Mouse (Mus musculus) midbrain, embryonic 13.5 days (tissue): ENCODE results near the gene Gfod1. TPM values are rescaled to one million over a fixed set of nuclear protein-coding genes. Genes with fewer than 3 reads are reported as not detected.

Source experiments
- ATAC-seq: fragments of 200-750 bp; cut with Nextera tagmentation; 2 replicates; pipeline ENCODE4 v1.8.0; 2017; ENCODE audit warnings: mild to moderate bottlenecking, moderate TSS enrichment, moderate library complexity
- H3K27ac ChIP-seq: fragments of 300-500 bp; sonication (generic); 2 replicates; pipeline ENCODE4 v1.5.1; 2015; ENCODE audit warnings: inconsistent platforms, mild to moderate bottlenecking, moderate library complexity
- H3K27me3 ChIP-seq: fragments of 300-500 bp; sonication (generic); 2 replicates; pipeline ENCODE4 v1.6.1; 2015; ENCODE audit warnings: mild to moderate bottlenecking, inconsistent platforms
- H3K36me3 ChIP-seq: fragments of 300-500 bp; sonication (generic); 2 replicates; pipeline ENCODE4 v1.6.1; 2015; ENCODE audit warnings: mild to moderate bottlenecking, inconsistent platforms
- H3K4me1 ChIP-seq: fragments of 300-500 bp; sonication (generic); replicated peaks from 2 replicates; pipeline ENCODE4 v1.6.1; 2015; ENCODE audit warnings: inconsistent platforms
- H3K4me2 ChIP-seq: fragments of 300-500 bp; sonication (generic); replicated peaks from 2 replicates; pipeline ENCODE4 v1.6.1; 2015; ENCODE audit warnings: moderate library complexity, mild to moderate bottlenecking, inconsistent platforms
- H3K4me3 ChIP-seq: fragments of 300-500 bp; sonication (generic); replicated peaks from 2 replicates; pipeline ENCODE4 v1.5.1; 2015; ENCODE audit warnings: mild to moderate bottlenecking, inconsistent platforms
- H3K9ac ChIP-seq: fragments of 300-500 bp; sonication (generic); replicated peaks from 2 replicates; pipeline ENCODE4 v1.6.1; 2015; ENCODE audit warnings: mild to moderate bottlenecking, inconsistent platforms
- H3K9me3 ChIP-seq: fragments of 300-500 bp; sonication (generic); 2 replicates; pipeline ENCODE4 v1.6.1; 2016; ENCODE audit warnings: mild to moderate bottlenecking, inconsistent platforms
- WGBS: fragments of 180-500 bp; shearing (Covaris S2); methylation state at CpG from one replicate; pipeline ENCODE4 v1.1.7; 2015; 5-methylcytosine and 5-hydroxymethylcytosine counted together
- polyA plus RNA-seq: library from polyadenylated mRNA; unstranded; fragments of >200 nt; fragmentation: Nextera tagmentation; extraction: Ambion mirVana; gene quantifications from 2 replicates; pipeline ENCODE4 v1.2.1, GENCODE M21; 2015

Gene Gfod1
- polyA plus RNA-seq, 1 experiment from 2014 or later: 1.7 TPM

DNA sequence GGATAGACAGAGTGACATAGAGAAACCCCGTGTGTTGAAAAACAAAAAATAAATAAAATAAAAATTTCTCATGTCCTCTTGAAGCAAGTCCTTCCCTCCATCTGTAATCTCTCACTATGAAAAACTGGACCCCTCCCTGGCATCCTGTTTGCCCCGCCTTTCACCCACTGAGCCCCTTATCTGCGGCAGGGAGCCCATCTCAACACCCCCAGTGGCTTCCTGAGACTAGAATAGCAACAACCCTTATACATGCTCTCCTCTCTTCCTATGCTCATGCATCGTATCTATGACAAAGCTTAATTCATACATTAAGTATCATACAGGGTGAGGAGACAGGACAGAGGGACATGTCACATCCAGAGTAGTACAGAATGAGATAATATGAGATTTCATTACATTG lies 68.0 kb downstream of the Gfod1 start:
- 77% methylated on average over 4 of the region's 4 CpGs for WGBS
- Histone ChIP-seq H3K9me3 (no peaks in the 10 kb centered on the region), H3K27me3 (no peaks in the 10 kb centered on the region), H3K4me1 (peaks cover 44% of the 10 kb centered on the region), H3K4me3 (no peak overlapping the region), H3K9ac (no peak overlapping the region), H3K4me2 (no peak overlapping the region), H3K27ac (0 out of 2 replicates have a peak overlapping the region, but pooled peaks have one; percentile 74), H3K36me3 (no peaks in the 10 kb centered on the region)
- no peak for ATAC-seq

GRCm38 (mm10) chr13:43235586-43235910 lies 68.4 kb downstream of the Gfod1 start:
- Histone ChIP-seq H3K27ac (peak overlapping the region; percentile 74), H3K4me3 (no peak overlapping the region), H3K4me2 (no peak overlapping the region), H3K9me3 (no peaks in the 10 kb centered on the region), H3K36me3 (no peaks in the 10 kb centered on the region), H3K4me1 (peaks cover 41% of the 10 kb centered on the region), H3K9ac (no peak overlapping the region), H3K27me3 (no peaks in the 10 kb centered on the region)
- peak; percentile 55; the same call in 1 of the 2 replicates for ATAC-seq
- WGBS: 74% methylated on average over 3 of the region's 3 CpGs

- ATAC-seq: peak; percentile 65
- H3K4me3 ChIP-seq: no peak overlapping the region
- WGBS: 63% methylated on average over 9 of the region's 9 CpGs
- no peaks in the 10 kb centered on the region for H3K36me3 ChIP-seq
- H3K27me3 ChIP-seq: no peaks in the 10 kb centered on the region
- H3K9ac ChIP-seq: no peak overlapping the region
- peak overlapping the region; percentile 74 for H3K27ac ChIP-seq
- peaks cover 43% of the 10 kb centered on the region for H3K4me1 ChIP-seq
- H3K4me2 ChIP-seq: no peak overlapping the region
- no peaks in the 10 kb centered on the region for H3K9me3 ChIP-seq
Measured at GRCm38 (mm10) chr13:43234869-43235585, 68.9 kb downstream of the Gfod1 start.

GRCm38 (mm10) chr13:43233331-43233730 lies 70.6 kb downstream of the Gfod1 start:
- 65% methylated on average over 4 of the region's 4 CpGs for WGBS
- no peak overlapping the region for H3K27ac ChIP-seq
- no peaks in the 10 kb centered on the region for H3K36me3 ChIP-seq
- no peaks in the 10 kb centered on the region for H3K9me3 ChIP-seq
- no peak overlapping the region for H3K4me2 ChIP-seq
- ATAC-seq: no peak
- peaks cover 43% of the 10 kb centered on the region for H3K4me1 ChIP-seq
- H3K9ac ChIP-seq: no peak overlapping the region
- no peaks in the 10 kb centered on the region for H3K27me3 ChIP-seq
- no peak overlapping the region for H3K4me3 ChIP-seq

GRCm38 (mm10) chr13:43231965-43232860 lies 71.8 kb downstream of the Gfod1 start:
- H3K9me3 ChIP-seq: no peaks in the 10 kb centered on the region
- 55% methylated on average over 13 of the region's 13 CpGs for WGBS
- no peak overlapping the region for H3K4me3 ChIP-seq
- no peak for ATAC-seq
- H3K4me2 ChIP-seq: no peak overlapping the region
- H3K4me1 ChIP-seq: peaks cover 42% of the 10 kb centered on the region
- H3K9ac ChIP-seq: no peak overlapping the region
- H3K36me3 ChIP-seq: no peaks in the 10 kb centered on the region
- H3K27me3 ChIP-seq: no peaks in the 10 kb centered on the region
- H3K27ac ChIP-seq: no peak overlapping the region

DNA sequence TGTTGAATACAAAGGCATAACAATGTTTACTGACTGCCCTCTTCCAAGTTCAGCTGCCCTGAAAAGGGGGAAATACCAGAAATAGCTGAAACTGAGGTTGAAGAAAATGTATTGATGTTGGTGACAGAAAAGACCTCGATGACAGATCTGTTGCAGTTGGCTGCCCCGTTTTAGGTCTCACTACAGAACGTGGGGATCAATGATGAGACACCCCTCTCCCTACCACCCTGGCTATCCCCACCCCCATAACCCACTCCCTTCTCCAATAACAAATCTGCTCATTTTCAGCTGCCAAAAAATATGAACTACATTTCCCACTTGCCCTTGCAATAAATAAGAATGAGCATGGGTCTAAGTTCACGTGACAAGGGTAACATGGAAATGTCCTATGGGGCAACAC lies 73.1 kb downstream of the Gfod1 start:
- Histone ChIP-seq H3K9me3 (no peaks in the 10 kb centered on the region), H3K9ac (no peak overlapping the region), H3K27me3 (no peaks in the 10 kb centered on the region), H3K4me3 (no peak overlapping the region), H3K4me1 (peaks cover 36% of the 10 kb centered on the region), H3K27ac (no peak overlapping the region), H3K36me3 (no peaks in the 10 kb centered on the region), H3K4me2 (no peak overlapping the region)
- ATAC-seq: no peak
- 87% methylated on average over 4 of the region's 4 CpGs for WGBS

DNA sequence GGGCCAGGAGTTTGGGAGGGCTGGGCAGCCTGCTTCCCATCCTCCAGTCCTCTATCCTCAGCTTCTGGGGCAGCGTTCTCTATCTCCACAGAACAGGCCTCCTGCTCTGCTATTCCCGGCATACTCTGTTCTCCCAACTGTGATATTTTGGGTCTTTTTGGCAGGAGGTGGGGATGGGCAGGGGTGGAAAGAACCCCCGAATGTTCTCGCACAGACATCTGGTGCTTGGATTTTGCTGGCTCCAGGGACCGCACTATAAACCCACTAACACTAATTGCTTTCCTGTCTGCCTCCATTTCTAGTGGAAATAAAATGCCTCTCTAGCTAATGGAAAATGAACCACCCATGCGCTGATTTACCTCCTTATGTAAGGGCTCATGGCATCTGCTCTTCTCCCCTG lies 73.7 kb downstream of the Gfod1 start:
- WGBS: 78% methylated on average over 6 of the region's 6 CpGs

GRCm38 (mm10) chr13:43229767-43230166 lies 74.2 kb downstream of the Gfod1 start:
- Histone ChIP-seq H3K27me3 (no peaks in the 10 kb centered on the region), H3K27ac (0 out of 2 replicates have a peak overlapping the region, but pooled peaks have one; percentile 47), H3K4me3 (no peak overlapping the region), H3K4me2 (no peak overlapping the region), H3K4me1 (peaks cover 26% of the 10 kb centered on the region), H3K9ac (no peak overlapping the region), H3K9me3 (no peaks in the 10 kb centered on the region), H3K36me3 (no peaks in the 10 kb centered on the region)
- 80% methylated on average over 3 of the region's 3 CpGs for WGBS
- no peak for ATAC-seq

More for the DNA sequence above, 73.7 kb downstream of the Gfod1 start:
- Histone ChIP-seq H3K9me3 (no peaks in the 10 kb centered on the region), H3K27me3 (no peaks in the 10 kb centered on the region), H3K4me2 (no peak overlapping the region), H3K9ac (no peak overlapping the region), H3K36me3 (no peaks in the 10 kb centered on the region), H3K4me1 (peaks cover 30% of the 10 kb centered on the region), H3K4me3 (no peak overlapping the region), H3K27ac (0 out of 2 replicates have a peak overlapping the region, but pooled peaks have one; percentile 47)
- no peak for ATAC-seq

- ATAC-seq: no peak
- no peak overlapping the region for H3K4me3 ChIP-seq
- H3K4me1 ChIP-seq: peaks cover 20% of the 10 kb centered on the region
- H3K36me3 ChIP-seq: no peaks in the 10 kb centered on the region
- no peak overlapping the region for H3K9ac ChIP-seq
- H3K4me2 ChIP-seq: no peak overlapping the region
- no peak overlapping the region for H3K27ac ChIP-seq
- H3K9me3 ChIP-seq: no peaks in the 10 kb centered on the region
- no peaks in the 10 kb centered on the region for H3K27me3 ChIP-seq
- 95% methylated on average over 6 of the region's 6 CpGs for WGBS
Measured at GRCm38 (mm10) chr13:43228141-43228540, 75.8 kb downstream of the Gfod1 start.

GRCm38 (mm10) chr13:43226041-43226440 lies 77.9 kb downstream of the Gfod1 start:
- Histone ChIP-seq H3K27me3 (no peaks in the 10 kb centered on the region), H3K36me3 (no peaks in the 10 kb centered on the region), H3K9me3 (no peaks in the 10 kb centered on the region), H3K4me1 (0 out of 2 replicates have a peak, but pooled peaks cover 4% of the 10 kb centered on the region), H3K27ac (no peak overlapping the region), H3K4me2 (no peak overlapping the region), H3K4me3 (no peak overlapping the region), H3K9ac (no peak overlapping the region)
- WGBS: 67% methylated on average over 10 of the region's 10 CpGs
- ATAC-seq: no peak

DNA sequence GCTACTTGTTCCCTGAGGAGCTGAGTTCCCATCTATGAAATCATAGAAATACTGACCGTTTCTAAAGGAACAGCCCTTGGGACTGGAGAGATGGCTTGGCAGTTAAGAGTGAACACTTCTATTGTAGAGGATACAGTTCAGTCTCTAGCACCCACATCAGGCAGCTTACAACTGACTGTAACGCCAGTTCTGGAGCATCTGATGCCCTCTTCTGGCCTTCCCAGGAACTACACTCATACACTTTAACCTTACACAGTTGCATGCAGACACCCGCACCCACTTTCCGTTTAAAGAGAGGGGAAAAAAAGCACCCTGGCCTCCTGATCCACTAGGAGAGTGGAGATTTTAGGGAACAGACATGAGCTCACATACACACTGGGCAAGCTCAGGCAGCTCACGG lies 78.8 kb downstream of the Gfod1 start:
- Histone ChIP-seq H3K4me3 (no peak overlapping the region), H3K27ac (no peak overlapping the region), H3K27me3 (no peaks in the 10 kb centered on the region), H3K9me3 (no peaks in the 10 kb centered on the region), H3K36me3 (no peaks in the 10 kb centered on the region), H3K9ac (no peak overlapping the region), H3K4me1 (no peaks in the 10 kb centered on the region), H3K4me2 (no peak overlapping the region)
- WGBS: 71% methylated on average over 5 of the region's 5 CpGs
- ATAC-seq: no peak

GRCm38 (mm10) chr13:43222084-43222483 lies 81.9 kb downstream of the Gfod1 start:
- H3K27me3 ChIP-seq: no peaks in the 10 kb centered on the region

More at GRCm38 (mm10) chr13:43222084-43222483, 81.9 kb downstream of the Gfod1 start:
- H3K9ac ChIP-seq: no peak overlapping the region
- no peaks in the 10 kb centered on the region for H3K9me3 ChIP-seq
- H3K36me3 ChIP-seq: no peaks in the 10 kb centered on the region
- H3K4me1 ChIP-seq: peaks cover 6% of the 10 kb centered on the region; the same call in 1 of the 2 replicates
- no peak overlapping the region for H3K4me2 ChIP-seq
- no peak for ATAC-seq
- no peak overlapping the region for H3K27ac ChIP-seq
- no peak overlapping the region for H3K4me3 ChIP-seq
- WGBS: 85% methylated on average over 1 of the region's 1 CpGs
